Mouse (Mus musculus) olfactory bulb, adult 2 months (tissue): ENCODE results near the gene Mtfr1l.

Experiments
- CTCF ChIP-seq: fragments of 200-500 bp; IDR thresholded peaks from 2 replicates; pipeline ENCODE4 v1.5.1; 2012; ENCODE audit warnings: low read depth, mild to moderate bottlenecking, low read length, moderate library complexity; ENCODE audit not compliant: insufficient read depth
- POLR2A ChIP-seq: fragments of 200-500 bp; IDR thresholded peaks from 2 replicates; pipeline ENCODE4 v1.6.1; 2012; ENCODE audit warnings: mild to moderate bottlenecking, low read depth, low read length, moderate library complexity; ENCODE audit not compliant: insufficient read depth

DNA sequence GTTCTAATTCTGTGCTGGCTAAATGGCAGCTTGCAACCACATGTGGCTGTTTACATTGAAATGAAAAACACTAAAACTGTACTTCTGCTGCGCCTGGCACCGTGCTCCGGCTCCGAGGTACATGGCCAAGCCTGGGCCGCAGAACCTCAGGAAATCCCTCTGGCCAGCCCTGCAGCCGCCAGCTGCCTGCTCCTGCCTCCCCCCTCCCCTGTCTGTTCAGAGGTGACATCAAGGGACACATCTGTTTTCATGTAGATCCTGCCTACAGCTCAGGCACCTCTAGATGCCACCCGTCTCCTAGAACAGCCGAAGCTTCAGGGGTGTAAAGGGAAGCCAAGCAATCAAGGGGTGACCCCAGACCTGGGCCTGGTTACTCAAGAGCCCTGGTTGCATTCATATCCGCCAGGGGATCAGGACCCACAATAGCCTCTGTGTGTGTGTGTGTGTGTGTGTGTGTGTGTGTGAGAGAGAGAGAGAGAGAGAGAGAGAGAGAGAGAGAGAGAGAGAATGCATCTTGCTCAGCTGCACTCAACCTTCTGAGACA is 23.5 kb upstream of the Mtfr1l start:
- TF ChIP-seq CTCF (no peak), POLR2A (no peak)
